In the genomic region with DNA sequence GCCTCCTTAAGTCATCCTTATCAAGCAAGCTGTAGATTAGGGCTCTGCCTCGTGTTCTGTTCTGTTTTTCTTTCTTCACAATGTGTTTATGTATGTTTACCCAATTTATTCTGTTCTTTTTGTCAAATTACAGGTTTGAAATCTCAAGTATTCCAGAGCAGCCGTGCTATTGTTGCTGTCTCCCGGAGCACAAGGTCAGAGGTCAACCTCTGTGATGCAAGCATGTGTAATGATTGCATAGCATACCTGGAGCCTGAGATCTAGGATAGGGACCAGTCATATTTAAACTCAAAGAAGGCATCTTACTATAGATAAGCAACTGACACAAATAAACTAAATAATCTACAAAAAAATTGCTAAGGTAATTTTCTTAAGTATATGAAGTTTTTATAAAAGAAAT, we compare ENCODE assay signal across 23 mouse cellular contexts. TPM values are rescaled to one million over a fixed set of nuclear protein-coding genes. Genes with fewer than 3 reads are reported as not detected.
DNase-seq lines count a peak whose midpoint lies in the region; ATAC-seq and TF ChIP-seq lines count a peak whose summit lies in the region.
"Had no signal": no experiment of that assay in that cellular context is flagged by ENCODE, and none has a peak within 500 bp of the region (broad histone marks: within the 10 kb centered on the region; RNA-seq: fewer than 3 reads in every experiment).

No protein-coding gene starts in this region.

- WGBS in liver, adult 2 months, result 25% methylated on average over 3 of the region's 3 CpGs

- no peaks in the 10 kb centered on the region for H3K27me3 ChIP-seq in liver, adult 2 months (ENCODE audit: control insufficient read depth, insufficient read depth, low read length)
- no peaks in the 10 kb centered on the region for H3K27me3 ChIP-seq in testis, adult 2 months (ENCODE audit: control insufficient read depth, insufficient read depth, low read length)
- H3K27me3 ChIP-seq: CH12.LX; embryonic facial prominence, embryonic 12.5 days; forebrain, embryonic 12.5 days; forebrain, embryonic 15.5 days had no signal

- no peak overlapping the region for H3K27ac ChIP-seq in liver, adult 2 months (replicated peaks; ENCODE audit: insufficient read depth, low read depth, low read length)
- no peak overlapping the region for H3K27ac ChIP-seq in testis, adult 2 months (ENCODE audit: control insufficient read depth, insufficient read depth, low read depth, low read length)
- H3K27ac ChIP-seq: embryonic facial prominence, embryonic 10.5 days; embryonic facial prominence, embryonic 12.5 days; forebrain, embryonic 12.5 days; forebrain, embryonic 15.5 days had no signal

- no peaks in the 10 kb centered on the region for H3K79me2 ChIP-seq in liver, adult 2 months (ENCODE audit: control insufficient read depth, insufficient read depth, low read length)

- H3K9ac ChIP-seq in liver, adult 2 months (ENCODE audit: low read depth, low read length), result no peak overlapping the region
- H3K9ac ChIP-seq: embryonic facial prominence, embryonic 12.5 days; forebrain, embryonic 12.5 days; forebrain, embryonic 15.5 days; forebrain, postnatal 0 days had no signal

- H3K4me1 ChIP-seq in liver, adult 2 months (ENCODE audit: control insufficient read depth, insufficient read depth, low read length), result peaks cover 8% of the 10 kb centered on the region
- H3K4me1 ChIP-seq in testis, adult 2 months (ENCODE audit: control insufficient read depth, insufficient read depth, low read length), result no peaks in the 10 kb centered on the region
- H3K4me1 ChIP-seq: embryonic facial prominence, embryonic 10.5 days; embryonic facial prominence, embryonic 12.5 days; forebrain, embryonic 12.5 days had no signal

- DNase-seq in adrenal gland, postnatal 10 days, result peak; percentile 7
- no peak for DNase-seq in adrenal gland, postnatal 36 days
- peak; percentile 68 for DNase-seq in liver, adult 2 months (ENCODE audit: extremely low read depth, low read depth, low spot score)
- no peak for DNase-seq in liver
- DNase-seq in testis, postnatal 14 days (ENCODE audit: low spot score), result no peak
- DNase-seq: adrenal gland, adult 2 months; adrenal gland, postnatal 14 days; B cell, adult 2 months; cerebellum, adult 11-12 months; cerebellum, adult 2 months; cerebellum, adult 9-10 months; cerebellum, postnatal 10 days; cerebellum, postnatal 25 days; forebrain, postnatal 0 days had no signal

- no peak for ATAC-seq in cerebellum, adult (ENCODE audit: insufficient number of reproducible peaks, low FRiP score, low TSS enrichment)
- ATAC-seq: CD4-positive, CD25-positive, alpha-beta regulatory T cell, adult 4 months; forebrain, embryonic 15.5 days; forebrain, postnatal 0 days had no signal

- H3K36me3 ChIP-seq in liver, adult 2 months (ENCODE audit: control insufficient read depth, insufficient read depth, low read length), result no peaks in the 10 kb centered on the region; the same call in none of the 2 replicates
- H3K36me3 ChIP-seq in testis, adult 2 months (ENCODE audit: control insufficient read depth, insufficient read depth, low read length), result no peaks in the 10 kb centered on the region
- H3K36me3 ChIP-seq: embryonic facial prominence, embryonic 12.5 days; forebrain, embryonic 12.5 days; forebrain, embryonic 15.5 days; G1E had no signal

- no peak for TF ChIP-seq POLR2A in liver, adult 2 months (IDR thresholded peaks at IDR 0.05; ENCODE audit: extremely low read depth, insufficient read depth, low read length)
- no peak for TF ChIP-seq POLR2A in testis, adult 2 months (IDR thresholded peaks at IDR 0.05; ENCODE audit: control insufficient read depth, low read depth, low read length)

- no peak for TF ChIP-seq CTCF in liver, adult 2 months (IDR thresholded peaks at IDR 0.05; ENCODE audit: low read depth, low read length)
- TF ChIP-seq CTCF in testis, adult 2 months (IDR thresholded peaks at IDR 0.05; ENCODE audit: control insufficient read depth, insufficient read depth, insufficient replicate concordance, low read depth, low read length), result no peak

- no peak overlapping the region for H3K4me3 ChIP-seq in liver, adult 2 months (ENCODE audit: insufficient read depth, low read depth, low read length)
- H3K4me3 ChIP-seq in testis, adult 2 months (ENCODE audit: control insufficient read depth, low read depth, low read length), result peak overlapping the region; percentile 51; the same call in 1 of the 2 replicates
- H3K4me3 ChIP-seq: embryonic facial prominence, embryonic 10.5 days; embryonic facial prominence, embryonic 12.5 days; forebrain, embryonic 12.5 days; forebrain, embryonic 15.5 days had no signal

RNA-seq across cellular contexts. Expression of a gene that starts 59.6 kb away (rescaled TPM):
- 10 to 100 TPM; 23.3 to 24.3 TPM for total RNA-seq in adrenal gland, postnatal 10 days (2021)
- 10 to 100 TPM; 39.8 to 41.5 TPM for total RNA-seq in adrenal gland, postnatal 36 days (2021)
- total RNA-seq in liver, adult 2 months (2014; rRNA removed), result 18.3 and 24.9 TPM in 2 replicates
- 5.2 and 5.5 TPM in 2 replicates for polyA plus RNA-seq in liver, adult 2 months (2012; rRNA removed)
- polyA plus RNA-seq in testis, adult 2 months (2012; rRNA removed), result 2.2 and 2.7 TPM in 2 replicates
- polyA plus RNA-seq: G1E had no signal

Comparison
In these comparisons a context has a peak if more than half of its experiments do, and no peak if none do; other contexts are left out.
1. DNase-seq: peak in adrenal gland, postnatal 10 days (single experiment) and liver, adult 2 months (single experiment); none in adrenal gland, postnatal 36 days (0 of 2), liver (single experiment) and testis, postnatal 14 days (single experiment).